Mouse (Mus musculus) cerebellum, adult 11-12 months (tissue): ENCODE measurements around the gene Spata31d1b.
"Not testable (repeated sequence)": the region's sequence is repeated elsewhere in the genome, so short reads cannot be mapped to it uniquely, and the experiment has no call there.

Experiments
- DNase-seq: peaks from one replicate; pipeline ENCODE4 v3.0.0; 2022

Spata31d1b gene

DNA sequence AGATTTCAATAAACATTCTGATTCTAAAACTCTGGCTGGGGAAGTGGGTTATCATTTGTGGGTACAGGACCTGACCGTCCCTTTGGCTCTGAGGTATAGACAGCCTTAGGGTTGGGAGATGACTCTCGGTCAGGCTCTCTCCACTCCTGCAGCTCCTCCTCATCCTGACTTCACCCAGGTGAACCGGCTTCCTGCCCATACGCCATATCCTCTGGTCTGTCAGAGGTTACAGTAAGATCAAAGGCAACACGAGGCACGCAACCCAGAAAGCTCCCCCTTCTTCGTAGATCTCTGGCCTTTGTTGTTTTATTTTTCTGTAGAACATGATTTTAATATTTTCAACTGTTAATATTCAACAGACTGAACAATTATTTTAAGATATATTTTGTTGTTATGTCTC is 16.3 kb upstream of the Spata31d1b start:
- no peak for DNase-seq

- no peak for DNase-seq
Measured at GRCm38 (mm10) chr13:59699131-59699530, 13.0 kb upstream of the Spata31d1b start.

DNA sequence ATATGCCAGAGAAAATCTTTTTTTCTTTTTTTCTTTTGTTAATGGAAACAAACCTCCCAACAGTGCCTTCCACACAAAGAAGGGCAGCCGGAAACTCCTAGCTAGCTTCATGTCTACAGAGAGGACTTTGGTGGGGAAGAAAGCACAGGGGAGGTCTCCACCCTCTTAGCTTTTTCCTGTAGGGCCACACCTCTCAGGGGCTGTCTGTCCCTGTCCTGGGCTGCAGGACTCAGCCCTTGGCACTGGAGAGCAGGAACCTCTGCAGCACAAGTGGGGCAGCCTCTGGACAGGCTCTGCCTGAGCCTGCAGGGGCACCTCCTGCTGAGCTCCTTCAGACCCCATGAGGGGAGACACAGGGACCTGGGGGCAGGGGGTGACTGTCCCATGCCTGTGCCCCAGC is 11.9 kb upstream of the Spata31d1b start:
- not testable (repeated sequence) for DNase-seq

DNA sequence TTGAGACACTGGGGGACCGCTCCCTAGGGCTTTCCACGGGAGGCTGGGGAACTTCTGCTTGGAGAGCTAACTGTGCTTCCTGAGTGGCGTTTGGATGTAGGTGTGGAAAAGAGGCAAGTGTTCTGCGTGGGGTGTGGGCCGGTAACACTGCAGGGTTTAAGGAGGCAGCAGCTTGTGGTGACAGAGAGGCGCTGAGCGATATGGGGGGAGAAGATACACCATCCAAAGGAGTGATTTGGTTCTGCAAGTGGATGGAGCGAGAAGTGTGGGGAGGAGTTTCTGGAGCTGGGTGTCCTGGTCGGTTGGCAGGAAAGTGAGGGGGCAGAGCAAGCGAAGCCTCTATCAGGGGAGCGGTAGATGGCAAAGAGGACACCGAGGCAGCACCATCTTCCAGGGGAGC is 8.6 kb upstream of the Spata31d1b start:
- no peak for DNase-seq

DNA sequence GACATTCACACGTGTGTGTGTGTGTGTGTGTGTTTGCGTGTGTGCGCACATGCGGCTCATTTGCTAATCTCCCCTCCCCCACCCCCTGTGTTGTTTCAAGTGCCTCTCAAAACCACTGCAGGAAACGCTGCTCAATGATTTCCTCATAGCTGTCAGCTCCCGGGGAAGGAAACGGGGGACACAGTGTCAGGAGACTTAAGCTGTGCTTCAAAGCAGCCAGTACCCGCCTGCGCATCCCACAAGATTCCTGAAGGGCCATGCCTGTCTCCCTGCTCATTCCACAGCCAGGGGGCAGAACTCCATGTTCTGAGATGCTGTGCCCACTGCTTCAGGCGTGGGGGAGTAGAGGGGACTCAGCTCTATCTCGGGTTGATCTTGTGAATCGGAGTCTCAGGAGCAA is 7.5 kb upstream of the Spata31d1b start:
- DNase-seq: no peak

- no peak for DNase-seq
Measured at GRCm38 (mm10) chr13:59710230-59710629, 1.9 kb upstream of the Spata31d1b start, which contains the start of gene Spata31d1a. TSS of gene Spata31d1a (minus strand) at chr13:59710330.

- no peak for DNase-seq
Measured at GRCm38 (mm10) chr13:59713710-59714109, 1.6 kb downstream of the Spata31d1b start.

DNA sequence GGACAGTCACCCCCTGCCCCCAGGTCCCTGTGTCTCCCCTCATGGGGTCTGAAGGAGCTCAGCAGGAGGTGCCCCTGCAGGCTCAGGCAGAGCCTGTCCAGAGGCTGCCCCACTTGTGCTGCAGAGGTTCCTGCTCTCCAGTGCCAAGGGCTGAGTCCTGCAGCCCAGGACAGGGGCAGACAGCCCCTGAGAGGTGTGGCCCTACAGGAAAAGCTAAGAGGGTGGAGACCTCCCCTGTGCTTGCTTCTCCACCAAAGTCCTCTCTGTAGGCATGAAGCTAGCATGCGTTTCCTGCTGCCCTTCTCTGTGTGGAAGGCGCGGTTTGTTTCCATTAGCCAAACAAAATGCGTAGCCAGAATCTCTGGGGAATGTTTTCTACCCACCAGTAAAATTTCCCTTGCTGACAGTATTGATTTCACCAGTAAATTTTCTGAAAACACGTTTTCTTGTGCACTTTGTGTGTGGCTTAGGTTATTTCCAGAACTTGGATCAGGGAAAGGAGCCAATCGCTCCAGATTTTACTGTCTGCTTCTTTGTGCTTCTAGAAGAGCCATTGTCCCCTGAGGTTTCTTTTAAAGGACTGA is 6.9 kb downstream of the Spata31d1b start:
- not testable (repeated sequence) for DNase-seq

- DNase-seq: no peak
Measured at GRCm38 (mm10) chr13:59719475-59719874, 7.4 kb downstream of the Spata31d1b start.

DNA sequence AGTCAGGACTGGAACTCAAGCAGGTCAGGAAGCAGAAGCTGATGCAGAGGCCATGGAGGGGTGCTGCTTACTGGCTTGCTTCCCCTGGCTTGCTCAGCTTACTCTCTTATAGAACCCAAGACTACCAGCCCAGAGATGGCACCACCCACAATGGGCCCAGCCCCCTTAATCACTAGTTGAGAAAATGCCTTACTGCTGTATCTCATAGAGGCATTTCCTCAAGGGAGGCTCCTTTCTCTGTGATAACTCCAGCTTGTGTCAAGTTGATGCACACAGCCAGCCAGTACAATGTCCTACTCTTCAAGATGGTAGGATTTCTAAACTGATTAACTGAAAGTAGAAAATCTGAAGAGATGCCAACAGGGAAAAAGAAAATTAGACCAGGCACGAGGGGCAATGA is 10.0 kb downstream of the Spata31d1b start:
- not testable (repeated sequence) for DNase-seq

DNA sequence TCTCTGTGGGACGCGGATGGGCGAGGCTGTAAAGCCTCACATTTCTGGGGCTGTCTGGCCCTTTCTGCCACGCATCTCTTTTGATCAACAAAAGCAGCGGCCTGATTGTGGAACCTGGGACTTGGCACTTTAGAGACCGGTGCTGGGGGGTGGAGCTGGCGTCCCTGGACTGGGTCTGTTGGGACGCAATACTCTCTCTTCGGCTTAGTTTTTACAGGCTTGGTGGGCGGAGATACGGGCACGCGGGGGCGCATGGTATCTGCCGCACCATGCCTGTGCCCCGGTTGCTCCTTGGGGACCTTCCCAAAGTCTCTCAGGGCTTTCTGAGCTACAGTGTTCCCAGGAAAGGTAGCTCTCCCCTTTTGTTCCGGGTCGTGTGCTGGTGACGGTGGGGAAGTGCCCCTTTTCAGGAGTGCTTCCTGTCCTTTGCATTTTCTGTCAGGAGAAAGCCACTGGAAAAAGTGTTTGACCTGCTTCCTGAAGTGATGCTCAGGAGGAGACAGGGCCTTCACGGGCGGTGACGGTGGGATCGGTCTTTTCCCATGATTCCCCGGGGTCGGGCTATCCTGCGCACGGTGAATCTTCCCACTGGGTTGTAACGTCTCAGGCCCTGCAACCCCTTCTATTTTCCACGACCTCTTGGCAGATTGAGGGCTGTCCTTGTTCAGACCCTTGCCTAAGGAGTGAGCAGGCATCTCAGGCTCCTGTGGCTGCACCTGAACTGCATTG is 14.2 kb downstream of the Spata31d1b start:
- DNase-seq: no peak

DNA sequence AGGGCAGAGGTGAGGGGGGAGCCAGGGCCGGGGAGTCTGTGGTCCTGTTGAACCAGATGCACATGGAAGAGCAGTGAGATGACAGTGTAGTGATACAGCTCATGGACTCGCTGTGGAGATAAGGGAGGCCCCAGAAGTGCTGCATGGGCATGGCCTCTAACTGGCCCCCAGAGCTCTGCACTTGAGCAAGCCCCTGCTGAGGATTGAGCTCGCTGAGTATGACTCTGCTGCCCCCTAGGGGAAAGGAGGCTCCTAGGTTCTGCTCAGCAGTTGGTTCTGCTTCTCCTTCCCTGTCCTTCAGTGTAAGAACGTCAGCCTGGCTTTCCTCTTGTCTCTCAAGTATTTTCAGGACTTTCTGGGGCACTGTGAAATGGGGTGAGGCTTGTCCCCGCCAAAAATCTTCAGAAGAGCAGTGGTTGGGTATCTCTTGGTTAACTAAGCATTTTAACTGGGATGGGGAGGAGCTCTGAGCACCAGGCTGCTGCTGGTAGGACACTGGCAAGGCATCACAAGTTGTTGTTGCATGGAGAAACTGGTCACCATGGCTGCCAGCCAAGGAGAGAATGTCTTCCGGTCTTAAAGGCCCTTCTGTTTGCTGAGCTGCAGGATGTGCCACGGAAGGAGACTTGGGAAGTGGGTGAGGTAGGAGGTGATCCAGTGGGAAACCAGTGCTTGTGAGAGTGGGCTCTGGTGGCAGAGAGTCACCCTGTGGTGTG is 16.5 kb downstream of the Spata31d1b start:
- DNase-seq: peak; percentile 80

GRCm38 (mm10) chr13:59731652-59732051 is 19.6 kb downstream of the Spata31d1b start, which contains the start of gene Spata31d1d:
TSS of gene Spata31d1d (minus strand) at chr13:59731752.
- no peak for DNase-seq

DNA sequence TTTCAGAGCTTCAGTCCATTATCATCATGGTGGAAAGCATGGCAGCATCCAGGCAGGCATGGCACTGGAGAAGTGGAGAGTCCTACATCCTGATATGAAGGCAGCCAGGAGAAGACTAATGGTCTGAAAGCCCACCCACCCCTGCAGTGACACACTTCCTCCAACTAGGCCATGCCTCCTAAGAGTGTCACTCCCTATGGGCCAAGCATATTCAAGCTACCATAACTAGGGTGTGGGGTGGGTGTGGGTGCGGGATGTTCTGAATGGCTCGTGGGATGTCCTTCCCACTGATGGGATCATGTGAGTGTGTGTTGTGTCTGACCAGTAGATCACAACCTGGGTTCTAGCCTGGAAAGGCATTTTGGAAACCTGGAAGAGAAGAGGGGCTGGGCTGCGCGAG is 21.9 kb downstream of the Spata31d1b start:
- no peak for DNase-seq

DNA sequence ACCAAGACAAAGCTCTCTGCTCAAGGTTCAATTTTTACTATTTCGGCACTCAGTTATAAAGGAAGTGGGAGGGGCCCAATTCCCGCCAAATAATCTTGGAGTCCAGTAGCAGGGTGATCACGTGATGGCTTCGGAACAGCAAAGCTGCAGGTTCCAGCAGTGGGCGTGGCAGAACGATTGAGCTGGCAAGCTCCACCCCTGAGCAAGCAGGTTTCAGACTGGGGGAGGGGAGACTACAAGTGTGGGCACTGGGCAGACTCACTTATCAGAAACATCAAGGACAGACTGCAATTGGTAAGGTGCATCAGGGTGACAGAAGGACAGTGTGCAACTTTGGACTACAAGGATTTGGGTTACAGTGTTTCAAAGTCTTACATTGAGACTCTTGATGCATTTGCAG is 22.3 kb downstream of the Spata31d1b start:
- not testable (repeated sequence) for DNase-seq

DNA sequence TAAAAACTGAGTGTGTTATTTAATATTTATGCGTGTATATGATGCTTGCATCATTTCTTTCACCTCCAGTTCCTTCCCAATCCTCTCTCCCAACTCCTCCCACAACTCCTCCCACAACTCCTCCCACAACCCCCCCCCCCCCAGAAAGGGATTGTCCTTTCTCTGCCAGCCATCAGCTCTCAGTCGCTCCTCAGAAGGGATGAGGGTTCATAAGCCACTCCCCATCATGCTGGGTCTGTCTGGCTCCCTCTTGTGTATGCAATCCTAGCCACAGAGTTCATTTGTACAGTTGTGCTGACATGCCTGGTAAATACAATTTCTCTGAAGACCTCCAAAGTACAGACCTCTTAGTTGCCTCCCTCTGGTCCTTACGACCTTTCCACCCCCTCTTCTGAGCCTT is 23.1 kb downstream of the Spata31d1b start:
- DNase-seq: no peak

- no peak for DNase-seq
Measured at GRCm38 (mm10) chr13:59738455-59738854, 26.4 kb downstream of the Spata31d1b start.

DNA sequence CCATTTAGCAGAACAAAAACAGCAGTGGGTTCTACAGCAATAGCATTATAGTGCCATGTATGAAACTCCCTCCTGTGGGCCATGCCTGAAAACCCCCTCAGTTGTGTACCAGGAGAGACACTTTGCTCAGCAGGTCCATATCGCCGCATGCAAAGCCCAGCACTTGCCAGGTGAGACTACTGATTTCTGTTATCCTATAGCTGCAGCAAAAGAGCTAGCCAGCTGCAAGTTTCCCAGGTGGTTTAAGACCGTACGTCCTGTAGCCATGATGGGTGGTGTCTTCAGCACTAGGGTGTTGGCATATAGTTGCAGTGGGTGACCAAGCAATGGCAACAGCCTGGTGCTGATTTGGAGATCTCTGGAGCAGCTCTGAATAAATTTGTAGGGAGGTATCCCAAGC is 27.3 kb downstream of the Spata31d1b start:
- DNase-seq: no peak

DNA sequence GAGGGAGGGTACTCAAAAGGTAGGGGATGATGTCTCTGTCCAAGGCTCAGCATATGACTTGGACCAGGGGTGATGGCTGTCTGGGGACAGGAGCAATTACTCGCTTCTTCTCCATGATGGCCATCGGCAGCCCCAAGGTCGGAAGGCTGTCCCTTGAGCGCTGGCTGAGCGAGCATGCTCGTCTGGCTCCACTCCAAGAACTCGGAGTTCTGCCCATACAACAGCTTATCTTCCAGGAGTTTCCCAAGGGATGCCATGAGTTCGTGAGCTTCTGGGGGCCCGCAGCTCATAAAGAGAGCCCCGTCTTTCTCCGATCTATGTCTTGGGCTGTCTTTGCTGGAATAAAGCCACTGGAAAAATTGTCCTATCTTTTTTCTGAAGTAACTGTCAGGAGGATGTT is 29.0 kb downstream of the Spata31d1b start:
- no peak for DNase-seq

DNA sequence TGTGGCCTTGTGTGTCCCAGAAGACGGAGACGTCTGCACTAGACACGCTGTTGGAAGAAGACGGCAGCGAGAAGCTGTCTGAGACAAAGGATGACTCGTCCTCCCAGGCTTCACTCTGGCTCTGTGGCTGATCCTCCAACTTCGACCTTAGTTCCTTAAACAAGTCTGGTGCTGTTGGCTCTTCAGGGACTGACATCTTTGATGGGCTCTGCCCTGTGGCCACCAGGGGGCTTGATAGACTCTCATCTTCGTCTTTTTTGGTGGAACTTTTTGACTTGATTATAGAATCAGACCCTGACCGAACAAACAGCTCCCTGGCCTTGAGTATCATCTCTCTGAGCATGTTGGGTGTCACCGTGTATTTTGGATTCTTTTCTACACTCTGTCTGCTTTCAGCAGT is 29.6 kb downstream of the Spata31d1b start:
- no peak for DNase-seq

- no peak for DNase-seq
Measured at GRCm38 (mm10) chr13:59745462-59745861, 33.4 kb downstream of the Spata31d1b start.

DNA sequence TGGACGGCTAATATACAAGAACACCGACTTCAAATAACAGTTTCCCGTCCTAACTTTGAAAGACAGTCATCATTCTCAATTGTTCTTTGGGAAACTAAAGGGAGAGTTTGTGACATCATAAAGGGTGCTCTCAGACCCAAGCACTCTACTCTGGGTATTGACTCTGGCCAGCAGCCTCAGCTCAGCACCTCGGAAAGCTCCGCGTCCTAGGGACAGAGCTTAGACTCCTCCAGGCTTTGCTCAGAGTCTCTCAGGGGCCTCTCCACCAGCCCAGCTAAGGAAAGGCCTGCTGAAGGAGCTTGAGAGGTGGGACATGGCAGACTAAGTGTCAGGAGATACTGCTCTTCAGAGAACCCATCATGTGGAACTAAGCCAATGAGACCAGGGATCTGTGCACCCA is 34.1 kb downstream of the Spata31d1b start:
- no peak for DNase-seq

DNA sequence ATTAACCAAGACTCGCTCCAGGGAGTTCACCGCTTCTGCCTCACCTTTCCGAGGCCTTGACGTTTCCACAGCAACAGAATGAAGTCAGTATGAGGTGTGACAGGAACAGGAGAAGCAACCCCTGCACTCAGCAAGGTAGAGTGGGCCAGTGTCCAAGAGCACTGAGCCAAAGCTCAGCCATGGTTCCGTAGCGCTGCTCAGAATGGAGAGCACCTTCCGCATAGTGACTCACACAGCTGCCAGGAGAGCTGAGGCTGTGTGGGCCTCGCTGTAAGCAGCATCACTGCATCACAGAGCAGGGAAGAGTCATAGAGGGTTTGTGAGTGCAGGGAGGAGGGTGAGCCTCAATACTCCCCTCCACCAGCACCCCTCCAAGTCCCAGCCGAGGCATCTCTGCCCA is 34.6 kb downstream of the Spata31d1b start, which contains the start of gene 1700014D04Rik:
Gene 1700014D04Rik (minus strand): TSS at position 42 of the 400 bp plus-strand sequence.
- no peak for DNase-seq

- no peak for DNase-seq
Measured at GRCm38 (mm10) chr13:59750310-59750709, 38.2 kb downstream of the Spata31d1b start.
